Mouse (Mus musculus) stomach, postnatal 0 days (tissue): ENCODE data around the gene Auts2.

ENCODE experiments used
- CTCF ChIP-seq: IDR thresholded peaks from 2 replicates; pipeline ENCODE4 v1.5.1; 2016; ENCODE audit warnings: antibody characterized with exemption, low read depth, mild to moderate bottlenecking, moderate library complexity
- EP300 ChIP-seq: optimal IDR thresholded peaks from 2 replicates; pipeline ENCODE3; 2016; ENCODE audit warnings: antibody characterized with exemption

GRCm38 (mm10) chr5:132391831-132392763 is 151.0 kb downstream of the Auts2 start:
- no peak for TF ChIP-seq EP300
- TF ChIP-seq CTCF, result no peak
